ENCODE assay signal across 7 mouse cellular contexts in genomic region chr12:24708824-24709218, GRCm38 (mm10). TPM values are rescaled to one million over a fixed set of nuclear protein-coding genes. Genes with fewer than 3 reads are reported as not detected.
DNase-seq lines count a peak whose midpoint lies in the region; ATAC-seq and TF ChIP-seq lines count a peak whose summit lies in the region.

No protein-coding gene starts in this region.

- H3K9ac ChIP-seq in lung, embryonic 15.5 days, result peak overlapping the region; percentile 82
- peak overlapping the region; percentile 65 for H3K9ac ChIP-seq in embryonic facial prominence, embryonic 15.5 days
- H3K9ac ChIP-seq in intestine, postnatal 0 days (ENCODE audit: low read depth, low read length), result 0 out of 2 replicates have a peak overlapping the region, but pooled peaks have one; percentile 74

- no peaks in the 10 kb centered on the region for H3K9me3 ChIP-seq in lung, embryonic 15.5 days
- H3K9me3 ChIP-seq in embryonic facial prominence, embryonic 15.5 days (replicated peaks), result no peaks in the 10 kb centered on the region
- H3K9me3 ChIP-seq in intestine, postnatal 0 days (ENCODE audit: control insufficient read depth), result no peaks in the 10 kb centered on the region

- no peak for DNase-seq in lung, postnatal 36 days
- DNase-seq in layer of hippocampus, postnatal 36 days, result no peak
- DNase-seq in urinary bladder, postnatal 10 days (ENCODE audit: low spot score), result no peak

- peak overlapping the region; percentile 87 for H3K27ac ChIP-seq in lung, embryonic 15.5 days
- peak overlapping the region; percentile 83 for H3K27ac ChIP-seq in embryonic facial prominence, embryonic 15.5 days (replicated peaks)
- no peak overlapping the region for H3K27ac ChIP-seq in intestine, postnatal 0 days (ENCODE audit: low read depth, low read length)
- no peak overlapping the region for H3K27ac ChIP-seq in olfactory bulb, adult 2 months (ENCODE audit: insufficient read depth, low read depth, low read length)

- peaks cover 49% of the 10 kb centered on the region for H3K4me1 ChIP-seq in lung, embryonic 15.5 days
- H3K4me1 ChIP-seq in embryonic facial prominence, embryonic 15.5 days, result peaks cover 46% of the 10 kb centered on the region
- H3K4me1 ChIP-seq in intestine, postnatal 0 days (replicated peaks; ENCODE audit: control insufficient read depth, insufficient read depth, low read length), result 0 out of 2 replicates have a peak, but pooled peaks cover 5% of the 10 kb centered on the region
- peaks cover 8% of the 10 kb centered on the region for H3K4me1 ChIP-seq in olfactory bulb, adult 2 months (ENCODE audit: control insufficient read depth, insufficient read depth, low read length)

- peaks cover 19% of the 10 kb centered on the region for H3K36me3 ChIP-seq in lung, embryonic 15.5 days
- peaks cover 11% of the 10 kb centered on the region; the same call in 1 of the 2 replicates for H3K36me3 ChIP-seq in embryonic facial prominence, embryonic 15.5 days
- 0 out of 2 replicates have a peak, but pooled peaks cover 3% of the 10 kb centered on the region for H3K36me3 ChIP-seq in intestine, postnatal 0 days (ENCODE audit: control insufficient read depth, insufficient read depth)

- no peak for ATAC-seq in lung, embryonic 15.5 days (ENCODE audit: borderline replicate concordance, extremely low read depth, low FRiP score, low TSS enrichment)
- ATAC-seq in embryonic facial prominence, embryonic 15.5 days (ENCODE audit: insufficient number of reproducible peaks, low FRiP score, low TSS enrichment, low read depth), result no peak
- ATAC-seq in intestine, postnatal 0 days, result no peak

- peak overlapping the region; percentile 94 for H3K4me2 ChIP-seq in lung, embryonic 15.5 days
- H3K4me2 ChIP-seq in embryonic facial prominence, embryonic 15.5 days (replicated peaks), result peak overlapping the region; percentile 97
- peak overlapping the region; percentile 96 for H3K4me2 ChIP-seq in intestine, postnatal 0 days (replicated peaks; ENCODE audit: low read depth)

- TF ChIP-seq POLR2A in olfactory bulb, adult 2 months (IDR thresholded peaks at IDR 0.05; ENCODE audit: insufficient read depth, low read depth, low read length), result no peak

- H3K27me3 ChIP-seq in lung, embryonic 15.5 days, result no peaks in the 10 kb centered on the region
- H3K27me3 ChIP-seq in embryonic facial prominence, embryonic 15.5 days, result no peaks in the 10 kb centered on the region
- H3K27me3 ChIP-seq in intestine, postnatal 0 days (replicated peaks; ENCODE audit: control insufficient read depth, insufficient read depth, low read length), result no peaks in the 10 kb centered on the region

- H3K4me3 ChIP-seq in lung, embryonic 15.5 days, result peak overlapping the region; percentile 82
- peak overlapping the region; percentile 91 for H3K4me3 ChIP-seq in embryonic facial prominence, embryonic 15.5 days (replicated peaks)
- H3K4me3 ChIP-seq in intestine, postnatal 0 days (ENCODE audit: low read depth, low read length), result peak overlapping the region; percentile 87
- H3K4me3 ChIP-seq in olfactory bulb, adult 2 months (ENCODE audit: insufficient read depth, low read depth, low read length), result peak overlapping the region; percentile 84; the same call in 1 of the 2 replicates

- under 1% methylated on average over 17 of the region's 17 CpGs for WGBS in lung, embryonic 15.5 days
- under 1% methylated on average over 17 of the region's 17 CpGs for WGBS in embryonic facial prominence, embryonic 15.5 days
- WGBS in intestine, postnatal 0 days, result 1% methylated on average over 17 of the region's 17 CpGs
- WGBS in olfactory bulb, adult 2 months, result 3% methylated on average over 17 of the region's 17 CpGs

- TF ChIP-seq CTCF in intestine, postnatal 0 days (IDR thresholded peaks at IDR 0.05; ENCODE audit: low read depth), result no peak
- TF ChIP-seq CTCF in olfactory bulb, adult 2 months (IDR thresholded peaks at IDR 0.05; ENCODE audit: insufficient read depth, low read depth, low read length), result no peak

RNA-seq across cellular contexts. Expression of gene Rrm2, which starts 0.8 kb away (rescaled TPM):
- 222 and 224 TPM in 2 replicates for polyA plus RNA-seq in lung, embryonic 15.5 days (2015; fragmentation: Nextera tagmentation; extraction: Ambion mirVana)
- 142 and 158 TPM in 2 replicates for polyA plus RNA-seq in embryonic facial prominence, embryonic 15.5 days (2015; fragmentation: Nextera tagmentation; extraction: Ambion mirVana)
- 36.9 and 37.4 TPM in 2 replicates for polyA plus RNA-seq in intestine, postnatal 0 days (2015; fragmentation: Nextera tagmentation; extraction: Ambion mirVana)
- not detected in 2 replicates for polyA plus RNA-seq in olfactory bulb, adult 2 months (2012; ENCODE audit: insufficient read depth, insufficient read length, low replicate concordance, missing spikeins)
- 1 to 10 TPM; 2.5 to 3.1 TPM for total RNA-seq in layer of hippocampus, postnatal 36 days (2021)

RNA-seq across cellular contexts. Expression of gene Cys1, which starts 27.2 kb away (rescaled TPM):
- 2.1 and 2.2 TPM in 2 replicates for polyA plus RNA-seq in lung, embryonic 15.5 days (2015; fragmentation: Nextera tagmentation; extraction: Ambion mirVana)
- 6.2 and 6.5 TPM in 2 replicates for polyA plus RNA-seq in embryonic facial prominence, embryonic 15.5 days (2015; fragmentation: Nextera tagmentation; extraction: Ambion mirVana)
- polyA plus RNA-seq in intestine, postnatal 0 days (2015; fragmentation: Nextera tagmentation; extraction: Ambion mirVana), result 1.3 and 1.7 TPM in 2 replicates
- polyA plus RNA-seq in olfactory bulb, adult 2 months (2012; ENCODE audit: insufficient read depth, insufficient read length, low replicate concordance, missing spikeins), result not detected in 2 replicates
- 10 to 100 TPM; 30.9 to 39.8 TPM for total RNA-seq in layer of hippocampus, postnatal 36 days (2021)

RNA-seq across cellular contexts. Expression of gene Klf11, which starts 57.7 kb away (rescaled TPM):
- polyA plus RNA-seq in lung, embryonic 15.5 days (2015; fragmentation: Nextera tagmentation; extraction: Ambion mirVana), result 12.6 and 15.0 TPM in 2 replicates
- polyA plus RNA-seq in embryonic facial prominence, embryonic 15.5 days (2015; fragmentation: Nextera tagmentation; extraction: Ambion mirVana), result 13.0 and 13.1 TPM in 2 replicates
- polyA plus RNA-seq in intestine, postnatal 0 days (2015; fragmentation: Nextera tagmentation; extraction: Ambion mirVana), result 7.3 and 8.1 TPM in 2 replicates
- polyA plus RNA-seq in olfactory bulb, adult 2 months (2012; ENCODE audit: insufficient read depth, insufficient read length, low replicate concordance, missing spikeins), result not detected in 2 replicates
- total RNA-seq in layer of hippocampus, postnatal 36 days (2021), result 1 to 10 TPM; 3.4 to 3.9 TPM

Comparison
In these comparisons a context has a peak if more than half of its experiments do, and no peak if none do; other contexts are left out.
1. H3K27ac ChIP-seq: peak in lung, embryonic 15.5 days (single experiment) and embryonic facial prominence, embryonic 15.5 days (single experiment); none in intestine, postnatal 0 days (single experiment) and olfactory bulb, adult 2 months (single experiment).
2. RNA of gene Rrm2, which starts 0.8 kb away (polyA plus RNA-seq): 222 to 224 TPM in lung, embryonic 15.5 days, 142 to 158 TPM in embryonic facial prominence, embryonic 15.5 days and 36.9 to 37.4 TPM in intestine, postnatal 0 days; not detected in olfactory bulb, adult 2 months; every median in the first group is over 10 times any median in the second.
3. Peak in every context shown above with its lines, with median percentiles within 50 percentile points of each other: H3K4me2 ChIP-seq, H3K4me3 ChIP-seq and H3K9ac ChIP-seq.